Mouse (Mus musculus) naive thymus-derived CD4-positive, alpha-beta T cell, adult 2 months (primary cell): Measurements from ENCODE around the gene Capzb.

ENCODE experiments used
- DNase-seq: peaks from one replicate; pipeline ENCODE4 v3.0.0-alpha.2; 2011; ENCODE audit warnings: low read depth

The Capzb gene

GRCm38 (mm10) chr4:139209130-139209840 is 16.6 kb downstream of the Capzb start:
- peak; percentile 35 for DNase-seq

- DNase-seq, result no peak
Measured at GRCm38 (mm10) chr4:139211975-139212831, 19.5 kb downstream of the Capzb start.

- no peak for DNase-seq
Measured at GRCm38 (mm10) chr4:139213086-139213485, 20.4 kb downstream of the Capzb start.

GRCm38 (mm10) chr4:139213935-139214371 is 21.3 kb downstream of the Capzb start:
- no peak for DNase-seq

- no peak for DNase-seq
Measured at GRCm38 (mm10) chr4:139216566-139216965, 23.9 kb downstream of the Capzb start.

GRCm38 (mm10) chr4:139218539-139218938 is 25.8 kb downstream of the Capzb start:
- DNase-seq, result no peak

- no peak for DNase-seq
Measured at GRCm38 (mm10) chr4:139219656-139220055, 27.0 kb downstream of the Capzb start.

GRCm38 (mm10) chr4:139220978-139221377 is 28.3 kb downstream of the Capzb start:
- peak; percentile 63 for DNase-seq

GRCm38 (mm10) chr4:139221837-139222236 is 29.1 kb downstream of the Capzb start:
- DNase-seq, result no peak

- no peak for DNase-seq
Measured at GRCm38 (mm10) chr4:139225115-139225514, 32.4 kb downstream of the Capzb start.

- DNase-seq, result no peak
Measured at GRCm38 (mm10) chr4:139225944-139226343, 33.2 kb downstream of the Capzb start.

GRCm38 (mm10) chr4:139226504-139227216 is 34.0 kb downstream of the Capzb start:
- DNase-seq, result no peak

GRCm38 (mm10) chr4:139227923-139228322 is 35.2 kb downstream of the Capzb start:
- no peak for DNase-seq

GRCm38 (mm10) chr4:139229271-139229670 is 36.6 kb downstream of the Capzb start:
- DNase-seq, result no peak

GRCm38 (mm10) chr4:139230376-139231120 is 37.8 kb downstream of the Capzb start:
- DNase-seq, result no peak

- DNase-seq, result no peak
Measured at GRCm38 (mm10) chr4:139231163-139231562, 38.5 kb downstream of the Capzb start.

- peak; percentile 69 for DNase-seq
Measured at GRCm38 (mm10) chr4:139232479-139233145, 39.9 kb downstream of the Capzb start.

GRCm38 (mm10) chr4:139233146-139233495 is 40.4 kb downstream of the Capzb start:
- peak; percentile 26 for DNase-seq

- DNase-seq, result no peak
Measured at GRCm38 (mm10) chr4:139233755-139234254, 41.1 kb downstream of the Capzb start.

- DNase-seq, result no peak
Measured at GRCm38 (mm10) chr4:139234261-139234660, 41.6 kb downstream of the Capzb start.

GRCm38 (mm10) chr4:139235556-139235955 is 42.9 kb downstream of the Capzb start:
- no peak for DNase-seq
